Mouse (Mus musculus): Measurements from ENCODE around the gene Foxa2. TPM values are rescaled to one million over a fixed set of nuclear protein-coding genes. Genes with fewer than 3 reads are reported as not detected.

The Foxa2 gene
- polyA plus RNA-seq, 1 experiment from 2014 or later = 5.1 TPM

- peak overlapping the region; percentile 66; the same call in 1 of the 2 replicates for H3K27ac ChIP-seq (replicated peaks; ENCODE audit: low read depth, low read length)
- no peaks in the 10 kb centered on the region for H3K4me1 ChIP-seq (ENCODE audit: control insufficient read depth, insufficient read depth, low read length)
- WGBS = 1% methylated on average over 11 of the region's 11 CpGs
- H3K9me3 ChIP-seq (ENCODE audit: control insufficient read depth, low read length) = no peaks in the 10 kb centered on the region
- H3K4me3 ChIP-seq (replicated peaks; ENCODE audit: low read depth, low read length) = no peak overlapping the region
- H3K36me3 ChIP-seq (ENCODE audit: control insufficient read depth, insufficient read depth, low read length) = no peaks in the 10 kb centered on the region
- no peak for ATAC-seq (ENCODE audit: low FRiP score, low TSS enrichment)
- peaks cover 94% of the 10 kb centered on the region for H3K27me3 ChIP-seq (ENCODE audit: control insufficient read depth, insufficient read depth, low read length)
- DNase-seq = no peak
- peak overlapping the region; percentile 27 for H3K4me2 ChIP-seq (ENCODE audit: low read length)
- no peak overlapping the region; the same call in 1 of the 2 replicates for H3K9ac ChIP-seq (replicated peaks; ENCODE audit: low read length)
These were observed 16.2 kb downstream of the Foxa2 start for GRCm38 (mm10) chr2:148030613-148030935.

GRCm38 (mm10) chr2:148029751-148030612 is 16.8 kb downstream of the Foxa2 start:
- H3K27ac ChIP-seq (replicated peaks; ENCODE audit: low read depth, low read length) = peak overlapping the region; percentile 66
- ATAC-seq (ENCODE audit: low FRiP score, low TSS enrichment) = 0 out of 2 replicates have a peak, but pooled peaks have one; percentile 37
- no peaks in the 10 kb centered on the region for H3K9me3 ChIP-seq (ENCODE audit: control insufficient read depth, low read length)
- H3K4me2 ChIP-seq (ENCODE audit: low read length) = peak overlapping the region; percentile 27
- H3K36me3 ChIP-seq (ENCODE audit: control insufficient read depth, insufficient read depth, low read length) = no peaks in the 10 kb centered on the region
- 2% methylated on average over 21 of the region's 21 CpGs for WGBS
- DNase-seq = peak; percentile 26
- no peaks in the 10 kb centered on the region for H3K4me1 ChIP-seq (ENCODE audit: control insufficient read depth, insufficient read depth, low read length)
- no peak overlapping the region; the same call in 1 of the 2 replicates for H3K9ac ChIP-seq (replicated peaks; ENCODE audit: low read length)
- peaks cover 94% of the 10 kb centered on the region for H3K27me3 ChIP-seq (ENCODE audit: control insufficient read depth, insufficient read depth, low read length)
- no peak overlapping the region for H3K4me3 ChIP-seq (replicated peaks; ENCODE audit: low read depth, low read length)

GRCm38 (mm10) chr2:148029050-148029608 is 17.6 kb downstream of the Foxa2 start:
- no peak for ATAC-seq (ENCODE audit: low FRiP score, low TSS enrichment)

GRCm38 (mm10) chr2:148026366-148026765 is 20.4 kb downstream of the Foxa2 start:
- Histone ChIP-seq H3K9me3 (ENCODE audit: control insufficient read depth, low read length) (no peaks in the 10 kb centered on the region), H3K27ac (replicated peaks; ENCODE audit: low read depth, low read length) (no peak overlapping the region), H3K4me3 (replicated peaks; ENCODE audit: low read depth, low read length) (no peak overlapping the region), H3K27me3 (ENCODE audit: control insufficient read depth, insufficient read depth, low read length) (peaks cover 97% of the 10 kb centered on the region), H3K36me3 (ENCODE audit: control insufficient read depth, insufficient read depth, low read length) (no peaks in the 10 kb centered on the region), H3K4me1 (ENCODE audit: control insufficient read depth, insufficient read depth, low read length) (no peaks in the 10 kb centered on the region), H3K9ac (replicated peaks; ENCODE audit: low read length) (no peak overlapping the region), H3K4me2 (ENCODE audit: low read length) (no peak overlapping the region)
- ATAC-seq (ENCODE audit: low FRiP score, low TSS enrichment) (no peak), DNase-seq (no peak)
- WGBS = 91% methylated on average over 1 of the region's 1 CpGs

More at GRCm38 (mm10) chr2:148029050-148029608, 17.6 kb downstream of the Foxa2 start:
- H3K27me3 ChIP-seq (ENCODE audit: control insufficient read depth, insufficient read depth, low read length) = peaks cover 94% of the 10 kb centered on the region
- H3K4me2 ChIP-seq (ENCODE audit: low read length) = no peak overlapping the region
- WGBS = 8% methylated on average over 9 of the region's 9 CpGs
- no peak overlapping the region for H3K9ac ChIP-seq (replicated peaks; ENCODE audit: low read length)
- no peaks in the 10 kb centered on the region for H3K9me3 ChIP-seq (ENCODE audit: control insufficient read depth, low read length)
- peak; percentile 39 for DNase-seq
- H3K27ac ChIP-seq (replicated peaks; ENCODE audit: low read depth, low read length) = no peak overlapping the region
- no peaks in the 10 kb centered on the region for H3K4me1 ChIP-seq (ENCODE audit: control insufficient read depth, insufficient read depth, low read length)
- H3K4me3 ChIP-seq (replicated peaks; ENCODE audit: low read depth, low read length) = no peak overlapping the region
- H3K36me3 ChIP-seq (ENCODE audit: control insufficient read depth, insufficient read depth, low read length) = no peaks in the 10 kb centered on the region

GRCm38 (mm10) chr2:148025481-148025880 is 21.3 kb downstream of the Foxa2 start:
- ATAC-seq (ENCODE audit: low FRiP score, low TSS enrichment) (no peak), DNase-seq (no peak)
- H3K27ac ChIP-seq (replicated peaks; ENCODE audit: low read depth, low read length) = no peak overlapping the region
- peaks cover 96% of the 10 kb centered on the region for H3K27me3 ChIP-seq (ENCODE audit: control insufficient read depth, insufficient read depth, low read length)
- no peaks in the 10 kb centered on the region for H3K4me1 ChIP-seq (ENCODE audit: control insufficient read depth, insufficient read depth, low read length)
- H3K36me3 ChIP-seq (ENCODE audit: control insufficient read depth, insufficient read depth, low read length) = no peaks in the 10 kb centered on the region
- no peaks in the 10 kb centered on the region for H3K9me3 ChIP-seq (ENCODE audit: control insufficient read depth, low read length)
- 36% methylated on average over 2 of the region's 2 CpGs for WGBS
- H3K9ac ChIP-seq (replicated peaks; ENCODE audit: low read length) = no peak overlapping the region
- no peak overlapping the region for H3K4me2 ChIP-seq (ENCODE audit: low read length)
- no peak overlapping the region for H3K4me3 ChIP-seq (replicated peaks; ENCODE audit: low read depth, low read length)

GRCm38 (mm10) chr2:148024268-148024935 is 22.4 kb downstream of the Foxa2 start:
- ATAC-seq (ENCODE audit: low FRiP score, low TSS enrichment) = no peak
- DNase-seq = peak; percentile 13
- no peak overlapping the region for H3K9ac ChIP-seq (replicated peaks; ENCODE audit: low read length)
- 57% methylated on average over 9 of the region's 9 CpGs for WGBS
- no peak overlapping the region for H3K4me3 ChIP-seq (replicated peaks; ENCODE audit: low read depth, low read length)
- no peak overlapping the region for H3K27ac ChIP-seq (replicated peaks; ENCODE audit: low read depth, low read length)
- H3K9me3 ChIP-seq (ENCODE audit: control insufficient read depth, low read length) = no peaks in the 10 kb centered on the region
- no peak overlapping the region for H3K4me2 ChIP-seq (ENCODE audit: low read length)
- no peaks in the 10 kb centered on the region for H3K36me3 ChIP-seq (ENCODE audit: control insufficient read depth, insufficient read depth, low read length)
- H3K27me3 ChIP-seq (ENCODE audit: control insufficient read depth, insufficient read depth, low read length) = peaks cover 96% of the 10 kb centered on the region
- H3K4me1 ChIP-seq (ENCODE audit: control insufficient read depth, insufficient read depth, low read length) = no peaks in the 10 kb centered on the region

- DNase-seq = peak; percentile 46
- Histone ChIP-seq H3K27me3 (ENCODE audit: control insufficient read depth, insufficient read depth, low read length) (peaks cover 96% of the 10 kb centered on the region), H3K4me3 (replicated peaks; ENCODE audit: low read depth, low read length) (no peak overlapping the region), H3K9ac (replicated peaks; ENCODE audit: low read length) (no peak overlapping the region), H3K4me2 (ENCODE audit: low read length) (no peak overlapping the region), H3K36me3 (ENCODE audit: control insufficient read depth, insufficient read depth, low read length) (no peaks in the 10 kb centered on the region), H3K4me1 (ENCODE audit: control insufficient read depth, insufficient read depth, low read length) (no peaks in the 10 kb centered on the region), H3K27ac (replicated peaks; ENCODE audit: low read depth, low read length) (peak overlapping the region; percentile 53), H3K9me3 (ENCODE audit: control insufficient read depth, low read length) (no peaks in the 10 kb centered on the region)
- ATAC-seq (ENCODE audit: low FRiP score, low TSS enrichment) = peak; percentile 46; the same call in 1 of the 2 replicates
- 1% methylated on average over 12 of the region's 12 CpGs for WGBS
These were observed 23.4 kb downstream of the Foxa2 start for GRCm38 (mm10) chr2:148023340-148023806.

GRCm38 (mm10) chr2:148021919-148022570 is 24.7 kb downstream of the Foxa2 start:
- ATAC-seq (ENCODE audit: low FRiP score, low TSS enrichment) (no peak), DNase-seq (no peak)
- WGBS = 6% methylated on average over 5 of the region's 5 CpGs
- Histone ChIP-seq H3K36me3 (ENCODE audit: control insufficient read depth, insufficient read depth, low read length) (no peaks in the 10 kb centered on the region), H3K9me3 (ENCODE audit: control insufficient read depth, low read length) (no peaks in the 10 kb centered on the region), H3K27ac (replicated peaks; ENCODE audit: low read depth, low read length) (0 out of 2 replicates have a peak overlapping the region, but pooled peaks have one; percentile 20), H3K27me3 (ENCODE audit: control insufficient read depth, insufficient read depth, low read length) (peaks cover 88% of the 10 kb centered on the region), H3K9ac (replicated peaks; ENCODE audit: low read length) (no peak overlapping the region), H3K4me3 (replicated peaks; ENCODE audit: low read depth, low read length) (no peak overlapping the region), H3K4me1 (ENCODE audit: control insufficient read depth, insufficient read depth, low read length) (no peaks in the 10 kb centered on the region), H3K4me2 (ENCODE audit: low read length) (0 out of 2 replicates have a peak overlapping the region, but pooled peaks have one; percentile 4)
